Mouse (Mus musculus) B cell, adult 67 days (primary cell): ENCODE data around the gene Sertad1. TPM values are rescaled to one million over a fixed set of nuclear protein-coding genes. Genes with fewer than 3 reads are reported as not detected.

ENCODE experiments used
- total RNA-seq, 2 experiments: library from RNA; stranded (reverse); gene quantifications; 4 replicates each; pipeline ENCODE4 v1.2.4; 2023

Sertad1 gene
- 10 to 100 TPM; 31.8 to 34.5 TPM for total RNA-seq

DNA sequence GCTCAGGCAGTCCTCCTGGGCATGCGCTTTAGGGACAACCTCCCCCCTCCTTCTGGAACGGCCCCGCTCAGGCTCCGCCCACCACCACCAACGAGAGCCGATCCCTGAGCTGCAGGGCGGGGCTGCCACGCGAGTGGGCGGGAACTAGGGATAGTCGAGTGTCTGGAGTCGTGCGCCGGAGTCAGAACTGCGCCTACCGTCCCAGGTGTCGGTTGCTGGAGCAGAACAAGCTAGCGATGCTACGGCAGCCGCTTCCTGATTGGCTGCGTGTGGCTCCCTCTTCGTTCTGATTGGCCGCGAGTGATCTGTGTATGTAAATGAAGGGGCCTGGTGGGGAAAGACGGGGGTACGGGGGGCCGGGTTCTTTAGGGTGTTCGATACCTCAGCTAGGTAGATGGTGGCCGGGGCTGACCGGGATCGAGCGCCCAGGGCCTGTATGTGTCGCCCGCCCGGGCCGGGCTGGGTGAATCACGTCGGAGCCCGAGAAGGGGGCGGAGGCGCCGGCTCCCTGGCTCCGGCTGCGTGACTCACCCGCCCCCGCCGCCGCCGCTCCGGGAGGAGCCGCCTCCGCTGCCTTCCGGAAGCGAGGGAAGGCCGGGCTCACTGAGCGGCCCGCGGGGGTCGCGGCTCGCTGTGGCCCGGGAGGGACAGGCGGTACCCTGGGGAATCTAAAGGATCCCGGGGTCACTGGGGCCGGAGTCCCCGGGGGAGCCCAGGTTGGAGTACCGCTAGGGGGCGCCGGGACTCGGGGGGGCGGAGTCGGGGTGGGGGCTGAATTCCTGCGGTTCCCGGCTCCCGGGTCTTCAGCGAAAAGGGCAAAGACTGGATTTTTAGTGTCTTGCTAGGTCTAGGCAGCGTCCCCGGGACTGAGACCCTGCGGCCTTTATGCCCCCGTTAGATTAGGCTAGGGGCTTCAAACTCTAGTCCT, at the start of gene Sertad1:
Sertad1 (plus strand) TSS at position 141 of the 928 bp plus-strand sequence.

GRCm38 (mm10) chr7:27447419-27448286, 39.1 kb upstream of the Sertad1 start, which contains the start of the genes Sptbn4 and Blvrb:
Gene Sptbn4 (minus strand): TSS chr7:27447686.
Gene Blvrb (plus strand): TSS chr7:27447978.

GRCm38 (mm10) chr7:27473156-27473834, 13.4 kb upstream of the Sertad1 start, which contains the start of gene Sertad3:
Gene Sertad3 (plus strand): TSS chr7:27473768.

GRCm38 (mm10) chr7:27499036-27499435, 12.3 kb downstream of the Sertad1 start, which contains the start of gene Prx:
Gene Prx (plus strand): TSS chr7:27499324.

GRCm38 (mm10) chr7:27522967-27523366, 36.3 kb downstream of the Sertad1 start, which contains the start of gene Hipk4:
Gene Hipk4 (plus strand): TSS chr7:27523267.

Other genes with a start within 250 kb of the Sertad1 start
- gene Numbl, start 228.5 kb upstream of the Sertad1 start, total RNA-seq, result 1 to 10 TPM; 1.5 to 1.9 TPM
- 1 to 10 TPM; 1.3 to 2.4 TPM for gene Ltbp4, start 149.2 kb upstream of the Sertad1 start, total RNA-seq
- gene Shkbp1, start 130.9 kb upstream of the Sertad1 start, total RNA-seq, result 100 to 1,000 TPM in 1 of 2 experiments, 10 to 100 TPM in 1; 98.2 to 102 TPM
- 1 to 10 TPM in 1 of 2 experiments, not detected in 1; 5.0 TPM for gene Gm20479, start 129.5 kb upstream of the Sertad1 start, total RNA-seq
- gene Sptbn4, start 39.2 kb upstream of the Sertad1 start, total RNA-seq, result 1 to 10 TPM in 1 of 2 experiments, under 1 TPM in 1; 0.18 to 1.2 TPM
- gene Blvrb, start 38.9 kb upstream of the Sertad1 start, total RNA-seq, result 10 to 100 TPM; 68.2 to 79.7 TPM
- gene Sertad3, start 13.1 kb upstream of the Sertad1 start, total RNA-seq, result 10 to 100 TPM; 21.4 to 21.7 TPM
- gene Prx, start 12.4 kb downstream of the Sertad1 start, total RNA-seq, result under 1 TPM; 0.27 to 0.46 TPM
- gene Hipk4, start 36.4 kb downstream of the Sertad1 start, total RNA-seq, result not detected
- 10 to 100 TPM; 54.4 to 55.1 TPM for gene Pld3, start 66.3 kb downstream of the Sertad1 start, total RNA-seq
- 10 to 100 TPM; 26.4 to 29.2 TPM for gene 2310022A10Rik, start 66.3 kb downstream of the Sertad1 start, total RNA-seq
- gene Akt2, start 104.6 kb downstream of the Sertad1 start, total RNA-seq, result 100 to 1,000 TPM in 1 of 2 experiments, 10 to 100 TPM in 1; 99.1 to 102 TPM
- not detected for gene Ttc9b, start 167.0 kb downstream of the Sertad1 start, total RNA-seq
- 10 to 100 TPM; 12.6 to 16.5 TPM for gene Map3k10, start 187.7 kb downstream of the Sertad1 start, total RNA-seq
- 1 to 10 TPM; 1.3 to 2.2 TPM for gene Zfp607b, start 202.4 kb downstream of the Sertad1 start, total RNA-seq
- 10 to 100 TPM; 21.5 to 22.2 TPM for gene Zfp60, start 244.5 kb downstream of the Sertad1 start, total RNA-seq